Mouse (Mus musculus): ENCODE measurements at regions not wholly inside any gene's neighbourhood (a gene's known extent, or its start where the extent isn't known, plus 50 kb on each side); places are given as distances from the start of the nearest gene placed in this dataset.

GRCm38 (mm10) chr5:100252036-100252435 lies 92.4 kb upstream of the Tmem150c start:
- no peak for TF ChIP-seq CTCF (IDR thresholded peaks at IDR 0.05; ENCODE audit: low read depth, low read length)
- TF ChIP-seq GATA1 (IDR thresholded peaks at IDR 0.05; ENCODE audit: borderline replicate concordance, low read length), result no peak
- no peak for TF ChIP-seq POLR2AphosphoS5 (IDR thresholded peaks at IDR 0.05; ENCODE audit: insufficient replicate concordance, low read depth, low read length)
